Mouse (Mus musculus) forebrain, embryonic 15.5 days (tissue): Measurements from ENCODE around the gene Rap1gds1. TPM values are rescaled to one million over a fixed set of nuclear protein-coding genes. Genes with fewer than 3 reads are reported as not detected.
A peak's percentile ranks its signal among the peaks of the same experiment; 100 is the strongest.

Experiments used
- ATAC-seq: fragments of 200-750 bp; cut with Nextera tagmentation; replicated peaks from 2 replicates; pipeline ENCODE4 v1.8.0; 2017; ENCODE audit warnings: mild to moderate bottlenecking, moderate TSS enrichment, moderate library complexity
- H3K27ac ChIP-seq: fragments of 300-500 bp; sonication (generic); replicated peaks from 2 replicates; pipeline ENCODE4 v1.5.1; 2015; ENCODE audit warnings: mild to moderate bottlenecking, inconsistent platforms
- H3K27me3 ChIP-seq: fragments of 300-500 bp; sonication (generic); 2 replicates; pipeline ENCODE4 v1.6.1; 2015; ENCODE audit warnings: inconsistent platforms
- H3K36me3 ChIP-seq: fragments of 300-500 bp; sonication (generic); 2 replicates; pipeline ENCODE4 v1.6.1; 2015; ENCODE audit warnings: mild to moderate bottlenecking, inconsistent platforms
- H3K4me1 ChIP-seq: fragments of 300-500 bp; sonication (generic); 2 replicates; pipeline ENCODE4 v1.6.1; 2015; ENCODE audit warnings: inconsistent platforms
- H3K4me2 ChIP-seq: fragments of 300-500 bp; sonication (generic); replicated peaks from 2 replicates; pipeline ENCODE4 v1.6.1; 2015; ENCODE audit warnings: mild to moderate bottlenecking, inconsistent platforms
- H3K4me3 ChIP-seq: fragments of 300-500 bp; sonication (generic); 2 replicates; pipeline ENCODE4 v1.5.1; 2015; ENCODE audit warnings: mild to moderate bottlenecking, inconsistent platforms
- H3K9ac ChIP-seq: fragments of 300-500 bp; sonication (generic); replicated peaks from 2 replicates; pipeline ENCODE4 v1.6.1; 2015; ENCODE audit warnings: mild to moderate bottlenecking, inconsistent platforms
- H3K9me3 ChIP-seq: fragments of 300-500 bp; sonication (generic); 2 replicates; pipeline ENCODE4 v1.6.1; 2016; ENCODE audit warnings: inconsistent platforms
- WGBS: fragments of 180-500 bp; shearing (Covaris S2); methylation state at CpG from one replicate; pipeline ENCODE4 v1.1.7; 2015; ENCODE audit warnings: mixed read lengths; 5-methylcytosine and 5-hydroxymethylcytosine counted together
- polyA plus RNA-seq: library from polyadenylated mRNA; unstranded; fragments of >200 nt; fragmentation: Nextera tagmentation; extraction: Ambion mirVana; gene quantifications from 2 replicates; pipeline ENCODE4 v1.2.1, GENCODE M21; 2015

Rap1gds1 gene
- polyA plus RNA-seq, 1 experiment from 2014 or later: 62.5 TPM

- no peaks in the 10 kb centered on the region for H3K27me3 ChIP-seq
- H3K27ac ChIP-seq: 0 out of 2 replicates have a peak overlapping the region, but pooled peaks have one; percentile 9
- WGBS: 29% methylated on average over 5 of the region's 5 CpGs
- no peak overlapping the region for H3K9ac ChIP-seq
- H3K4me2 ChIP-seq: no peak overlapping the region
- H3K4me1 ChIP-seq: peaks cover 16% of the 10 kb centered on the region
- ATAC-seq: 0 out of 2 replicates have a peak, but pooled peaks have one; percentile 24
- H3K9me3 ChIP-seq: no peaks in the 10 kb centered on the region
- peaks cover 22% of the 10 kb centered on the region for H3K36me3 ChIP-seq
- no peak overlapping the region for H3K4me3 ChIP-seq
Measured at GRCm38 (mm10) chr3:138893520-138893919, 181.5 kb downstream of the Rap1gds1 start.

GRCm38 (mm10) chr3:138889769-138890295 is 185.2 kb downstream of the Rap1gds1 start:
- no peak overlapping the region for H3K27ac ChIP-seq
- 66% methylated on average over 10 of the region's 10 CpGs for WGBS
- H3K9me3 ChIP-seq: no peaks in the 10 kb centered on the region
- H3K4me3 ChIP-seq: no peak overlapping the region
- H3K27me3 ChIP-seq: no peaks in the 10 kb centered on the region
- H3K4me1 ChIP-seq: peaks cover 16% of the 10 kb centered on the region
- ATAC-seq: no peak
- 0 out of 2 replicates have a peak, but pooled peaks cover under 1% of the 10 kb centered on the region for H3K36me3 ChIP-seq
- no peak overlapping the region for H3K9ac ChIP-seq
- no peak overlapping the region for H3K4me2 ChIP-seq

- Histone ChIP-seq H3K4me2 (no peak overlapping the region), H3K4me3 (no peak overlapping the region), H3K27me3 (no peaks in the 10 kb centered on the region), H3K27ac (no peak overlapping the region), H3K9ac (no peak overlapping the region), H3K9me3 (no peaks in the 10 kb centered on the region), H3K4me1 (peaks cover 13% of the 10 kb centered on the region), H3K36me3 (no peaks in the 10 kb centered on the region)
- no peak for ATAC-seq
- WGBS: 74% methylated on average over 4 of the region's 4 CpGs
Measured at GRCm38 (mm10) chr3:138889214-138889613, 185.8 kb downstream of the Rap1gds1 start.

GRCm38 (mm10) chr3:138886121-138886520 is 188.9 kb downstream of the Rap1gds1 start:
- Histone ChIP-seq H3K9ac (no peak overlapping the region), H3K4me2 (no peak overlapping the region), H3K9me3 (no peaks in the 10 kb centered on the region), H3K27ac (no peak overlapping the region), H3K4me1 (peaks cover 19% of the 10 kb centered on the region), H3K4me3 (no peak overlapping the region), H3K27me3 (no peaks in the 10 kb centered on the region), H3K36me3 (no peaks in the 10 kb centered on the region)
- ATAC-seq: no peak
- WGBS: 73% methylated on average over 5 of the region's 5 CpGs

GRCm38 (mm10) chr3:138881725-138882347 is 193.2 kb downstream of the Rap1gds1 start:
- Histone ChIP-seq H3K4me3 (no peak overlapping the region), H3K27ac (no peak overlapping the region), H3K4me1 (peaks cover 19% of the 10 kb centered on the region), H3K9me3 (no peaks in the 10 kb centered on the region), H3K36me3 (no peaks in the 10 kb centered on the region), H3K27me3 (no peaks in the 10 kb centered on the region), H3K4me2 (no peak overlapping the region), H3K9ac (no peak overlapping the region)
- WGBS: 56% methylated on average over 6 of the region's 6 CpGs
- ATAC-seq: 0 out of 2 replicates have a peak, but pooled peaks have one; percentile 24

GRCm38 (mm10) chr3:138880999-138881724 is 193.8 kb downstream of the Rap1gds1 start:
- Histone ChIP-seq H3K36me3 (no peaks in the 10 kb centered on the region), H3K4me2 (no peak overlapping the region), H3K27ac (no peak overlapping the region), H3K9ac (no peak overlapping the region), H3K27me3 (no peaks in the 10 kb centered on the region), H3K4me3 (no peak overlapping the region), H3K4me1 (peaks cover 23% of the 10 kb centered on the region), H3K9me3 (no peaks in the 10 kb centered on the region)
- 78% methylated on average over 11 of the region's 11 CpGs for WGBS
- ATAC-seq: 0 out of 2 replicates have a peak, but pooled peaks have one; percentile 20

- ATAC-seq: no peak
- Histone ChIP-seq H3K27ac (no peak overlapping the region), H3K9me3 (no peaks in the 10 kb centered on the region), H3K27me3 (no peaks in the 10 kb centered on the region), H3K36me3 (peaks cover 4% of the 10 kb centered on the region; the same call in 1 of the 2 replicates), H3K4me2 (no peak overlapping the region), H3K4me1 (peaks cover 23% of the 10 kb centered on the region), H3K9ac (no peak overlapping the region), H3K4me3 (no peak overlapping the region)
- WGBS: 78% methylated on average over 4 of the region's 4 CpGs
Measured at GRCm38 (mm10) chr3:138877741-138878140, 197.3 kb downstream of the Rap1gds1 start.

- no peak overlapping the region for H3K4me3 ChIP-seq
- H3K4me1 ChIP-seq: peaks cover 21% of the 10 kb centered on the region
- no peaks in the 10 kb centered on the region for H3K9me3 ChIP-seq
- H3K4me2 ChIP-seq: no peak overlapping the region
- H3K27ac ChIP-seq: 0 out of 2 replicates have a peak overlapping the region, but pooled peaks have one; percentile 18
- no peak overlapping the region for H3K9ac ChIP-seq
- no peaks in the 10 kb centered on the region for H3K27me3 ChIP-seq
- no peak; the same call in 1 of the 2 replicates for ATAC-seq
- 79% methylated on average over 14 of the region's 14 CpGs for WGBS
- peaks cover 4% of the 10 kb centered on the region; the same call in 1 of the 2 replicates for H3K36me3 ChIP-seq
Measured at GRCm38 (mm10) chr3:138876931-138877361, 198.1 kb downstream of the Rap1gds1 start.

GRCm38 (mm10) chr3:138876418-138876817 is 198.6 kb downstream of the Rap1gds1 start:
- no peak for ATAC-seq
- 86% methylated on average over 10 of the region's 10 CpGs for WGBS

GRCm38 (mm10) chr3:138875936-138876335 is 199.1 kb downstream of the Rap1gds1 start:
- no peak for ATAC-seq
- H3K4me1 ChIP-seq: peaks cover 12% of the 10 kb centered on the region
- no peak overlapping the region for H3K9ac ChIP-seq
- H3K4me2 ChIP-seq: no peak overlapping the region
- 92% methylated on average over 6 of the region's 6 CpGs for WGBS
- H3K9me3 ChIP-seq: no peaks in the 10 kb centered on the region
- H3K27ac ChIP-seq: no peak overlapping the region
- H3K4me3 ChIP-seq: no peak overlapping the region
- no peaks in the 10 kb centered on the region for H3K27me3 ChIP-seq
- H3K36me3 ChIP-seq: peaks cover 4% of the 10 kb centered on the region; the same call in 1 of the 2 replicates

More at GRCm38 (mm10) chr3:138876418-138876817, 198.6 kb downstream of the Rap1gds1 start:
- H3K9me3 ChIP-seq: no peaks in the 10 kb centered on the region
- H3K4me1 ChIP-seq: peaks cover 16% of the 10 kb centered on the region
- 0 out of 2 replicates have a peak overlapping the region, but pooled peaks have one; percentile 18 for H3K27ac ChIP-seq
- H3K9ac ChIP-seq: no peak overlapping the region
- no peaks in the 10 kb centered on the region for H3K27me3 ChIP-seq
- H3K36me3 ChIP-seq: peaks cover 4% of the 10 kb centered on the region; the same call in 1 of the 2 replicates
- H3K4me3 ChIP-seq: no peak overlapping the region
- no peak overlapping the region for H3K4me2 ChIP-seq
